In genomic region chr1:184449007-184449406, GRCm38 (mm10) we compare ENCODE assay signal across 15 mouse cellular contexts.
DNase-seq lines count a peak whose midpoint lies in the region.
"Had no signal": no experiment of that assay in that cellular context is flagged by ENCODE, and none has a peak within 500 bp of the region (broad histone marks: within the 10 kb centered on the region; RNA-seq: fewer than 3 reads in every experiment).

No protein-coding gene starts in this region.

- H3K27ac ChIP-seq in embryonic facial prominence, embryonic 10.5 days (replicated peaks): no peak overlapping the region
- H3K27ac ChIP-seq: embryonic facial prominence, embryonic 15.5 days; forebrain, embryonic 15.5 days; stomach, embryonic 15.5 days had no signal

- H3K27me3 ChIP-seq in embryonic facial prominence, embryonic 10.5 days (replicated peaks; ENCODE audit: low read depth, poor library complexity, severe bottlenecking): 0 out of 2 replicates have a peak, but pooled peaks cover 8% of the 10 kb centered on the region
- H3K27me3 ChIP-seq: embryonic facial prominence, embryonic 15.5 days; forebrain, embryonic 15.5 days; stomach, embryonic 15.5 days had no signal

- WGBS in embryonic facial prominence, embryonic 10.5 days: 61% methylated on average over 9 of the region's 9 CpGs

- peak; percentile 7 to 30 for DNase-seq in left cerebral cortex, postnatal 14 days (ENCODE audit: low spot score in 2 of 2)
- DNase-seq in left cerebral cortex, adult 8-10 months (ENCODE audit: low spot score in 2 of 2): no peak
- DNase-seq in gastrocnemius, postnatal 10 days: peak; percentile 51
- DNase-seq in heart, postnatal 25 days (ENCODE audit: low spot score): peak; percentile 71
- DNase-seq in lung, postnatal 36 days: peak; percentile 61
- no peak for DNase-seq in frontal cortex, postnatal 14 days (ENCODE audit: low spot score in 2 of 2)
- no peak for DNase-seq in frontal cortex, postnatal 10 days (ENCODE audit: low spot score in 2 of 2)
- no peak for DNase-seq in embryonic facial prominence, embryonic 10.5 days (ENCODE audit: low spot score)
- DNase-seq: cerebellum, postnatal 25 days; kidney, postnatal 36 days; liver had no signal

- no peak overlapping the region for H3K4me3 ChIP-seq in embryonic facial prominence, embryonic 10.5 days
- H3K4me3 ChIP-seq: embryonic facial prominence, embryonic 15.5 days; forebrain, embryonic 15.5 days; megakaryocyte, embryonic 14.5 days; stomach, embryonic 15.5 days had no signal

- intact Hi-C loops in left cerebral cortex, postnatal 14 days (cut with DNase I): loop anchor here (5.0 kb wide), 1 partner anchor 288 kb away; no protein-coding TSS in a partner anchor
- intact Hi-C loops in heart, postnatal 25 days (cut with DNase I): loop anchor here (2.0 to 5.0 kb wide), 3 partner anchors 182 to 286 kb away; no protein-coding TSS in a partner anchor

- H3K9me3 ChIP-seq in embryonic facial prominence, embryonic 10.5 days: no peaks in the 10 kb centered on the region
- H3K9me3 ChIP-seq: embryonic facial prominence, embryonic 15.5 days; forebrain, embryonic 15.5 days; megakaryocyte, embryonic 14.5 days; stomach, embryonic 15.5 days had no signal

- H3K36me3 ChIP-seq in embryonic facial prominence, embryonic 10.5 days (replicated peaks): no peaks in the 10 kb centered on the region
- H3K36me3 ChIP-seq: embryonic facial prominence, embryonic 15.5 days; forebrain, embryonic 15.5 days; stomach, embryonic 15.5 days had no signal

- no peaks in the 10 kb centered on the region for H3K4me1 ChIP-seq in embryonic facial prominence, embryonic 10.5 days
- H3K4me1 ChIP-seq: forebrain, embryonic 15.5 days; megakaryocyte, embryonic 14.5 days; stomach, embryonic 15.5 days had no signal

Comparison
In these comparisons a context has a peak if more than half of its experiments do, and no peak if none do; other contexts are left out.
1. DNase-seq: peak in left cerebral cortex, postnatal 14 days (2 of 2), gastrocnemius, postnatal 10 days (single experiment), heart, postnatal 25 days (single experiment) and lung, postnatal 36 days (single experiment); none in left cerebral cortex, adult 8-10 months (0 of 2), frontal cortex, postnatal 14 days (0 of 2), frontal cortex, postnatal 10 days (0 of 2) and embryonic facial prominence, embryonic 10.5 days (single experiment).